Mouse (Mus musculus) embryonic facial prominence, embryonic 14.5 days (tissue): ENCODE results near the gene Nrbp1. TPM values are rescaled to one million over a fixed set of nuclear protein-coding genes. Genes with fewer than 3 reads are reported as not detected.

Experiments used
- ATAC-seq: fragments of 200-750 bp; cut with Nextera tagmentation; 2 replicates; pipeline ENCODE4 v1.8.0; 2017; ENCODE audit warnings: low read depth, moderate number of reproducible peaks, moderate TSS enrichment
- DNase-seq: peaks from one replicate; pipeline ENCODE4 v3.0.0-alpha.2; 2015; ENCODE audit warnings: low spot score
- H3K27ac ChIP-seq: fragments of 300-500 bp; sonication (generic); replicated peaks from 2 replicates; pipeline ENCODE4 v1.5.1; 2014; ENCODE audit warnings: low read depth, mild to moderate bottlenecking, low read length, moderate library complexity
- H3K27me3 ChIP-seq: fragments of 300-500 bp; sonication (generic); replicated peaks from 2 replicates; pipeline ENCODE4 v1.6.1; 2014; ENCODE audit warnings: low read length; ENCODE audit not compliant: control insufficient read depth, insufficient read depth
- H3K36me3 ChIP-seq: fragments of 300-500 bp; sonication (generic); 2 replicates; pipeline ENCODE4 v1.6.1; 2014; ENCODE audit warnings: low read length, mixed read lengths; ENCODE audit not compliant: control insufficient read depth, insufficient read depth
- H3K4me1 ChIP-seq: fragments of 300-500 bp; sonication (generic); 2 replicates; pipeline ENCODE4 v1.6.1; 2014; ENCODE audit warnings: antibody characterized with exemption, low read length; ENCODE audit not compliant: control insufficient read depth, insufficient read depth
- H3K4me2 ChIP-seq: fragments of 300-500 bp; sonication (generic); 2 replicates; pipeline ENCODE4 v1.6.1; 2014; ENCODE audit warnings: low read depth, mild to moderate bottlenecking, low read length, moderate library complexity, mixed read lengths
- H3K4me3 ChIP-seq: fragments of 300-500 bp; sonication (generic); 2 replicates; pipeline ENCODE4 v1.5.1; 2014; ENCODE audit warnings: low read depth, mild to moderate bottlenecking, low read length
- H3K9ac ChIP-seq: fragments of 300-500 bp; sonication (generic); 2 replicates; pipeline ENCODE4 v1.6.1; 2014; ENCODE audit warnings: low read depth, mild to moderate bottlenecking, low read length, moderate library complexity, mixed read lengths
- H3K9me3 ChIP-seq: fragments of 300-500 bp; sonication (generic); 2 replicates; pipeline ENCODE4 v1.6.1; 2016; ENCODE audit warnings: low read length; ENCODE audit not compliant: control insufficient read depth
- WGBS: fragments of 180-500 bp; shearing (Covaris S2); extraction: QIAGEN DNeasy Blood & Tissue Kit; methylation state at CpG from one replicate; pipeline ENCODE4 v1.1.7; 2014; 5-methylcytosine and 5-hydroxymethylcytosine counted together
- polyA plus RNA-seq: library from polyadenylated mRNA; unstranded; fragments of >200 nt; fragmentation: Nextera tagmentation; extraction: Ambion mirVana; gene quantifications from 2 replicates; pipeline ENCODE4 v1.2.1, GENCODE M21; 2014

Nrbp1 gene
- polyA plus RNA-seq, 1 experiment from 2014 or later, result 157 TPM

GRCm38 (mm10) chr5:31197072-31197471 is 43.6 kb upstream of the Nrbp1 start:
- WGBS, result 94% methylated on average over 12 of the region's 12 CpGs
- Histone ChIP-seq H3K36me3 (peaks cover 67% of the 10 kb centered on the region), H3K4me3 (no peak overlapping the region)

DNA sequence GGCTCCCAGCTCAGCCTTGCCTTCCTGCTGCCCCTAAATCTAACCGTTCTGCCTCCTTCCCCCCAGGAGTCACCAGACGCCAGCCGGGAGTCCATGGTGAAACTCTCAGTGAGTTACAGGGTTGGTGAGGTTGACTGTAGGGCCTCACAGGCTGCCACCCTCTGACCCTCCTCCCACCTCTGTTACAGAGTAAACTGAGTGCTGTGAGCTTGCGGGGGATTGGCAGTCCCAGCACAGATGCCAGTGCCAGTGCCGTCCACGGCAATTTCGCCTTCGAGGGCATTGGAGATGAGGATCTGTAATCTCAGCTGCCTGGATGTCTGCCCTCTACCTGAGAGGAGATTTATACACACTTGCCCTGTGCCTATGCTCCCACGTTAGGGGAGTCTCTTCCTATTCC is 42.5 kb upstream of the Nrbp1 start:
- no peak for ATAC-seq
- 82% methylated on average over 9 of the region's 9 CpGs for WGBS
- Histone ChIP-seq H3K36me3 (peaks cover 74% of the 10 kb centered on the region), H3K27me3 (no peaks in the 10 kb centered on the region), H3K9ac (no peak overlapping the region), H3K4me1 (peaks cover 8% of the 10 kb centered on the region), H3K4me3 (no peak overlapping the region), H3K4me2 (no peak overlapping the region), H3K27ac (no peak overlapping the region), H3K9me3 (peaks cover 5% of the 10 kb centered on the region)
- no peak for DNase-seq

More at GRCm38 (mm10) chr5:31197072-31197471, 43.6 kb upstream of the Nrbp1 start:
- no peak overlapping the region for H3K27ac ChIP-seq
- no peaks in the 10 kb centered on the region for H3K27me3 ChIP-seq
- no peak overlapping the region for H3K9ac ChIP-seq
- ATAC-seq (no peak), DNase-seq (no peak)
- H3K9me3 ChIP-seq, result peaks cover 5% of the 10 kb centered on the region
- peaks cover 5% of the 10 kb centered on the region for H3K4me1 ChIP-seq
- H3K4me2 ChIP-seq, result no peak overlapping the region

GRCm38 (mm10) chr5:31198616-31199320 is 41.9 kb upstream of the Nrbp1 start:
- peaks cover 5% of the 10 kb centered on the region for H3K9me3 ChIP-seq
- H3K36me3 ChIP-seq, result peaks cover 80% of the 10 kb centered on the region
- 77% methylated on average over 5 of the region's 5 CpGs for WGBS
- no peaks in the 10 kb centered on the region for H3K27me3 ChIP-seq
- no peak overlapping the region for H3K4me3 ChIP-seq
- DNase-seq (no peak), ATAC-seq (no peak)
- H3K4me2 ChIP-seq, result no peak overlapping the region
- no peak overlapping the region; the same call in 1 of the 2 replicates for H3K27ac ChIP-seq
- no peak overlapping the region for H3K9ac ChIP-seq
- peaks cover 8% of the 10 kb centered on the region for H3K4me1 ChIP-seq

- WGBS, result 91% methylated on average over 19 of the region's 19 CpGs
- DNase-seq, result no peak
- Histone ChIP-seq H3K9me3 (peaks cover 5% of the 10 kb centered on the region), H3K4me2 (no peak overlapping the region), H3K27me3 (no peaks in the 10 kb centered on the region), H3K36me3 (peaks cover 82% of the 10 kb centered on the region), H3K4me1 (peaks cover 4% of the 10 kb centered on the region; the same call in 1 of the 2 replicates), H3K27ac (no peak overlapping the region), H3K4me3 (no peak overlapping the region), H3K9ac (no peak overlapping the region)
- no peak for ATAC-seq
These were observed 41.3 kb upstream of the Nrbp1 start for GRCm38 (mm10) chr5:31199321-31199892.

DNA sequence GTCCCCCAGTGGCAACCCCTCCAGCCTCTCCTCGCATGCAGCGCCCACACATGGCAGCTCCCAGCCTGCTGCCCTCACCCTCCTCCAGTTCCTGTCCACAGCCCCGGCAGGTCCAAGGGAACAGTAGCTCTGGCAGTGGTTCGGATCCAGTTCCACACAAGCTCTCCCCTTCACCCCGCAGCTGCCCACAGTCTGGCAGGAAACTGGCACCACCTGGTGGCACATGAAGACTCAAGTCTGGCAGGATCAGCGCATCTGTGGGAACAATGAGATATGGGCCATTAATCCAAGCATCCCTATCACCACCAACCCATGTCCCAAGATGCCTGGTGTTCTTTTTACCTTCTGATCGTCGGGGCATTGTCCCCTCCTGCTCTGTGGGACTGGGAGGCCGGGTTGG is 40.8 kb upstream of the Nrbp1 start:
- DNase-seq, result no peak
- no peak overlapping the region for H3K4me3 ChIP-seq
- ATAC-seq, result no peak
- no peak overlapping the region for H3K9ac ChIP-seq
- H3K4me2 ChIP-seq, result no peak overlapping the region
- H3K9me3 ChIP-seq, result peaks cover 5% of the 10 kb centered on the region
- peaks cover 82% of the 10 kb centered on the region for H3K36me3 ChIP-seq
- H3K27ac ChIP-seq, result no peak overlapping the region
- WGBS, result 84% methylated on average over 7 of the region's 9 CpGs
- no peaks in the 10 kb centered on the region for H3K27me3 ChIP-seq
- H3K4me1 ChIP-seq, result peaks cover 4% of the 10 kb centered on the region; the same call in 1 of the 2 replicates

GRCm38 (mm10) chr5:31200327-31200768 is 40.3 kb upstream of the Nrbp1 start:
- Histone ChIP-seq H3K9ac (peak overlapping the region; percentile 89; the same call in 1 of the 2 replicates), H3K27ac (no peak overlapping the region), H3K36me3 (peaks cover 82% of the 10 kb centered on the region), H3K4me3 (peak overlapping the region; percentile 86; the same call in 1 of the 2 replicates), H3K9me3 (peaks cover 5% of the 10 kb centered on the region), H3K4me1 (peaks cover 4% of the 10 kb centered on the region; the same call in 1 of the 2 replicates), H3K4me2 (peak overlapping the region; percentile 74; the same call in 1 of the 2 replicates), H3K27me3 (no peaks in the 10 kb centered on the region)
- 85% methylated on average over 27 of the region's 27 CpGs for WGBS
- DNase-seq (no peak), ATAC-seq (no peak)

DNA sequence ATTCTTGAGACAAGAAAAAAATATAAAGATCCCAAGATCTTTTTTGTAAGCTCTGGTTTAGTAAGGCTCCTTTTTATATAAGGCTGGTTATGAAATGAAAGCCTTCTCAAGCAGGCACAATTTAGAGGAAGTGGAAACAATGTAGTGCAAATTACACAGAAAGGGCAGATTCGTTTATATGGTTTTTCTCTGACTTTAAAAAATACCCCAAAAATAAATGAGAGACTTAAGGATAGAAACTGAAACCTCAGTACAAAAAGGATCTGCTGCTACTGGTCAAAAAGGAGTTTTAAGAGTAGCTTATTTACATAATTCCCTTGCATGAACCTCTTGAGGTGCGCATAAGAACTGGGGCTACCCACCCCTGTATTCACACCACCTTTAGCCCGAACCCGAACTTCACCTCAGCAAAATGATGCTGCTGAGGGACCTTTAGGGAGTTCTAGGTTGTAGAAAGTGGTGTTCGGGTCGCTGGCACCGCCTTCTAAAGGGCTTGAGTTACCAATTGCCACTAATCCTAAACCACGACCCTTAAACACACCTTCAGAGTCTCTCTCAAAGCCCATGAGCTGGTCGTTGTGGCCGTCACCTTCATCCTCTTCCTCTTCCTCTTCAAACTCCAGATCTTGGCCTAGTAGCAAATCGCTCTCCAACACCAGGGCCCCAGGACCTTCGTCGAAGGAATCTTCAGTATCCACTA is 39.5 kb upstream of the Nrbp1 start:
- Histone ChIP-seq H3K4me3 (peak overlapping the region; percentile 86), H3K27me3 (no peaks in the 10 kb centered on the region), H3K4me2 (peak overlapping the region; percentile 74), H3K4me1 (peaks cover 4% of the 10 kb centered on the region; the same call in 1 of the 2 replicates), H3K9ac (peak overlapping the region; percentile 89), H3K27ac (peak overlapping the region; percentile 82), H3K36me3 (peaks cover 82% of the 10 kb centered on the region), H3K9me3 (peaks cover 5% of the 10 kb centered on the region)
- DNase-seq (no peak), ATAC-seq (no peak)
- WGBS, result 17% methylated on average over 13 of the region's 13 CpGs

DNA sequence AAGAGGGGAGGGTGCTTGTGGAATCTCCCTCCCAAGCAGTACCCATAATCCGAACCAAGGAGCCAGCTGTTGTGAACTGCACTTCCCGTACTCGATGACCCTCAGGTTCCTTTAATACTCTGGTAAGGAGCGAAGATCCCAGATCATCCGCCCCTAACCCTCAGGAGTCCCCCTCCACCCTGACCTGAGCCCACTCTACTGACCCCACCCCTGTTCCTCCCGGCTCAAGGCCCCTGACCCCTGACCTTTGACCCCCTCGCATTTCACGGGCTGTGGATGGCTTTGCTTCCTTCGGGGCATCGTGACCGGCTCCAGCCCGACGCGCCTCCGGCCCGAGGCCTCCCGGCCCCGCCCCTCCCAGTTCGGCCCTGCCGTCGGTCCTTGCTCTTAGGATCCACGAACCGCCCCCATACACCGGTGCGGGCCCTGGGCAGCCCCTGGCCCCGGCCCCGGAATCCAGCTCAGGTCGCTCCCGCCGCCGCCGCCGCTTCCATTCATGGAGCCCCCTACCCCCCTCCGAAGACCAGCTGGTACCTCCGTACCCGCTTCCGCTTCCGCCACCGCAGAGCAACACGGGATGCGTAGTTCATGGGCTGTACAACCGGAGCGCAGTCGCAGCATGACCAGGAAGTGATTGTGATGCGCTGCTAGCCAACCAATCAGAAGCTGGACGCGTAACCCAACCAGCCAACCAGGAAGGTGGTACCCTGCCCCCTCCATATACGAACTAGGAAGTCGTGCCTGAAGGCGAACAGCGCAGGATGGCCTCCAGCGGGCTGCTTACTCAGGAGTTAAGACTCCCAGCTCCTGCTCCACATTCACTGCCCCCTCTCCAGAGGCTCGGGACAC is 38.7 kb upstream of the Nrbp1 start, which contains the start of gene Zfp513:
TSS of gene Zfp513 (minus strand) at position 562 of the 849 bp plus-strand sequence.
- peak; percentile 99 for DNase-seq
- ATAC-seq, result peak; percentile 98
- Histone ChIP-seq H3K27me3 (no peaks in the 10 kb centered on the region), H3K9me3 (peaks cover 5% of the 10 kb centered on the region), H3K4me2 (peak within 1 kb of the TSS; percentile 74), H3K27ac (peak within 1 kb of the TSS; percentile 82), H3K36me3 (peaks cover 82% of the 10 kb centered on the region), H3K4me3 (peak within 1 kb of the TSS; percentile 86), H3K4me1 (peaks cover 4% of the 10 kb centered on the region; the same call in 1 of the 2 replicates), H3K9ac (peak within 1 kb of the TSS; percentile 89)
- under 1% methylated on average over 36 of the region's 53 CpGs for WGBS
